Mouse (Mus musculus): ENCODE results near the gene Kcnf1. TPM values are rescaled to one million over a fixed set of nuclear protein-coding genes. Genes with fewer than 3 reads are reported as not detected.
"Not testable (repeated sequence)": the region's sequence is repeated elsewhere in the genome, so short reads cannot be mapped to it uniquely, and the experiment has no call there.

Kcnf1 gene
- total RNA-seq, 1 experiment from 2014 or later = 0.30 TPM

DNA sequence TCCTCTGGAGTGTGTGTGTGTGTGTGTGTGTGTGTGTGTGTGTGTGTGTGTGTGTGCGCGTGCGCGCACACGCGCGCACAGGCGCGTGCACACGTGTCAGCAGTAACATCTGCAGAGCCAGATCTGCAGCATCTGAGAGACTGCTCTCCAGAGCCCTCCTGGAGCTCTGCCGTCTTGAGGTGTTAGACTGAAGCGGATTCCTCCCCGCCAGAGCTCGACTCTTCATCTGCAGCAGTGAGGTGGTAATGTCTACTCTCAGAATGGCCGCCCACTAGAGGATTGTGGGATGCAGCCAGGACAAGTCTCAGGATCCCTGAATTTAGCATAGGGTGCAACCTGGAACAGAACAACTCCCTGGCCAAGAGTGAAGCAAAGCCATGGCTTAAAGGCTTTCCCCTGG, 19.1 kb downstream of the Kcnf1 start:
- no peak for DNase-seq

DNA sequence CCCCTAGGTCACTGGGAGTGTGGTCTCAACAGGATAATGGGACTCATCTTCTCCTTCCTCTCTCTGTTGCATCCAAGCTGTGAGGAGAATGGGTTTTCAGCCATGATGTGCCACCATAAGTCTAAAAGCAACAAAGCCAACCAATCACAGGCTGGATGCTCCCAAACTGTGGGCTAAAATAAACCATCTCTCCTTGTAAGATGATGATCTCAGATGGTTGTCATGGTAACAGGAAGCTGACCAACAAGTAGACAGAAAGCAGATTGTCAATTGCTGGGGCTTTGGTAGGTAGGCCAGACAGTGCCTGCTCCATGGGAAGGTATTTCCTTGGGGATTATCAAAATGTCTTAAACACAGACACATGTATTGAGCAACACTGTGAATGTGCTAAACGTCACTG, 20.9 kb downstream of the Kcnf1 start:
- DNase-seq = no peak

DNA sequence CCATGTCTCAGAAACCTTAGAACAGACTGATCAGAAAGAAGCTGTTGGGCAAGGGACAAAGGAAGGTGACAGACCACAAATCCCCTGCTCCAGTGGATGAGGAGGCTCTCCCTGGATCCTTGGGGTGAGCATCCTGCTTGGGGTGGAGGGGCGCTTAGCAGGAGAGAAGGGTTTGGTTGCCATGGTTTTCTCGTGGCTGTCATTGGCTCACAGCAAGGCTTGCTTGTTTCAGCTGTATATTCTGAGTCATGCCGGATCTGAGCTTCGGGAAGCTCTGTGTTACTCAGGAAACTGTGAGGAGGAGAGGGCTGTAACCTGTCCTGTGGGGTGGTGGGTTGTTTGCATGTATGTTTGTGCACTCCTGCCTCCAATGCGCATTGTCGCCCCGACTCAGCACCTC, 23.8 kb downstream of the Kcnf1 start:
- DNase-seq = no peak

DNA sequence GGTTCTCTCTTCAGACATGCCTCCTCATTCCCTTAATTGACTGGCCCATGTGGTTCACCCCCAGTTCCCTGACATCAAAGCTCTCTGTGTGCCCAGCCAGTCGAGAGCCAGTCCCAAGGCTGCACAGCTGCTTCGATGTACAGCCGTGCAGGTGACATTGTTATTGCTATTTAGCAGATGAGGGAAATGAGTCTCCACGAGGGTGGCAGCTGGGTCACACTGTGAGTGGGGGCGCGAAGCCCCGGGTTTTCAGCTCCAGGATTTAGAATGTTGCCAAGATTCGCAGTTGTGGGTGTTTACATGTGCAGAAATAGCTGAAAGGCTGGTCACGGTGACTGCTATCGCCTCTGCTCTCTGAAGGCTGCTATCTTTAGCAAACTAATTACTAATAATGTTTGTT, 27.8 kb downstream of the Kcnf1 start:
- DNase-seq = no peak

DNA sequence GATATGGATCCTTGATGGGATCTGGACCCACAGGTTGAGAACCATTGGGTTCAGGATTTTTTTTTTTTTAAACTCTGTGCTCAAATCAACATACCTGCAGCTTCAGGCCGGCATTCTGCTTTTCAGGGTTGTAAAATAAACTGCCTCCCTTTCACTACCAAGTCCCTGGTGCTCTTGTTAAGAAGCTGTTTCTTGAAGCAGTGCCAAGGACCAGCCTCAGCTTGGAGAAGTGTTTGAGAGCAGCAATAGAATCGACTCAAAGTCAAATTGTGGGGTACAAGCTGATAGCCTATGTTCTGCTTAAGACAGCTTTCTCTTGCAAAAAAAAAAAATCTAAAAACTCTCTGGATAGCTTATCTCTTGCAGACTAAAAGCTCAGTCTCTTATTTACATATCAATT, 34.9 kb downstream of the Kcnf1 start:
- no peak for DNase-seq

DNA sequence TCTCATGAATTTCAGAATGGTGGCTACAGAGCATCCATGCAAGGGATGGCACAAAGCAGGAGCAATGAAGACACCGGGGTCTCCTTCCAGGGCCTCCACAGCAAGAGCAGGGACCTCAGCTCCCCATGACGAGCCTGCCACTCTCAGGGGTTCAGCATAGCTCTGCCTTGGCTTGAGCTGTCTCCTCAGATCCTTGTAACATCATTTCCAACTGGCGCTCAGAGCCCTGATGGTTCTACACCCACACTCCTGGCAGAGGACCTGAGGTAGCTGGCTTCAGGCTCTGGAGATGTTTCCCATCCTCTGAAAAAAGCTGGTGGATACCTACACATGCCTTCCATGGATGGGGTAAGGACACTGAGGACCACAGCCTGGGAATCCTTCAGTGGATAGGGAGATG, 36.3 kb downstream of the Kcnf1 start:
- DNase-seq = no peak

DNA sequence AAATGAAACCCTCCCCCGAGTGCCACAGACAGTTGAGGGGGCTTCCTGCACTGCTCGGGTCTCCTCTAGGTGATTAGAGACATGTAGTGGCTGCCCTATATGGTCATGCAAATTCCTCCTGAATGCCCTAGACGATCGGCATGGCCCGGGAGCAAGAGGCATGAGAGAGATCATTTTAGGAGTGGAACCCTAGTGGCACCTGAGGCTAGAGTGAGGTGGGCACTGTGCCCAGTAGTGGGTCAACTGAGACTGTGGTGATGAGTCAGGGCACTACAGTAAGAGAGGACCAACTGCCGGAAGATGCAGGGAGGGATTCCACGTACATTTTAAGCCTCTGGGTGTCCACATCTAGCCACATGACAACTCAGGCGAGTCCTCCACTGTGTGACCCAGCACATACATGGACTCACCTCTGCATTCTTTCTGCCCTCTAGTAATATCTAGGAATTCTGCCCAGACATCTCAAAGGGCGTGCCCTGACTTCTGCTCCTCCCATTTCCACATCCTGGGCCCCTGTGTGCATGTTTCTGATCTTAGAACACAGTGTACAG, 42.1 kb downstream of the Kcnf1 start:
- DNase-seq = no peak

DNA sequence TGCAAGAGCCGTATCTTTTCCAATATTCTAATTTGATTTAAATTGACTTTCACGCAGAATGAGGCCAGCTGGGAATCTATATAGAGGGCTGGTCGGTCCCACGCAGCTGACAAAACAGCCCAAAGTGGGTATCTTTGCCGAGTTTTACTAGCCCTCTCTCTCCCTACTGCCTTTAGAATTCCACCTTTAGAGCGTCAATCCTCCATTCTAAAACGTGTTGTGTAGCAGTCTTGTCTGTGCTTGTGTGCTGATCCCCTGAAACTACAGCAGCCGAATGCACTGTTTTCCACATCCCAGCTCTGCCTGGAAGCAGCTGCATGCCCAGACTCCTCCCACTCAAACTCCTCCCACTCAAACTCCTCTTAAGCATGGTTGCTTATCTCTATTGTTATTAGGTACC, 44.4 kb downstream of the Kcnf1 start:
- DNase-seq = no peak

DNA sequence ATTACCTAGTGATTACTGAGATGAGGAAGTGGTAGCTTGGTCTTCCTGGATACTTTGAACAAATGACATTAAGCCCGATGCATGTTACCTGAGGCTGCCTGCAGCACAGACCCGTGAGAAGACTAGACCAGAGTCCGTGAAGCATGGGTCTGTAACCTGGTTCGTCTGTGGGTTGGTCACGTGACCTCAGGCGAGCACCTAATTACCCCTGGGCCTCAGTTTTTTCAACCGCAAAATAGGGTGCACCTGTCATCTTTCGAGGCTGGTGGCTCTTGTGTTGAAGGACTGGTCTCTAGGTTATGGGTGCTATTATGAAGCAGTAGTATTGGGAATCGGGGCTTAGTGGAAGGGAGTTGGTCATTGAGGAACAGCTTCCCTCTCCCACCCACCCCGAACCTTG, 45.1 kb downstream of the Kcnf1 start:
- no peak for DNase-seq

DNA sequence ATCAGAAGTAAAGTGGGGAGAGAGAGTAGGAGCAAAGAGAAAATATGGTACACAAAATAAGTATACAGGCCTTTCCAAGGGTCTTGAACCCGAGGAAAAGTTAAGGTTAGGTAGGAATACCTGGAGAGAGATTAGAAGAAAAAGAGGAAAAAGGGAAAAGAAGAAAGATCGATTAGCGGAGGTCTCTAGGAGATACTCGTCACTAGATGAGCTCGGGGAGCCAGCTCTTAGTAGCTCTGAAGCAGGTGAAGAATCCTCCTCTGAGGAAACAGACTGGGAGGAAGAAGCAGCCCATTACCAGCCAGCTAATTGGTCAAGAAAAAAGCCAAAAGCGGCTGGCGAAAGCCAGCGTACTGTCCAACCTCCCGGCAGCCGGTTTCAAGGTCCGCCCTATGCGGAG, 53.8 kb downstream of the Kcnf1 start:
- not testable (repeated sequence) for DNase-seq

Other genes starting within 250 kb of the Kcnf1 start
- 5.4 and 5.6 TPM in 2 replicates for gene Pqlc3, start 176.5 kb downstream of the Kcnf1 start, total RNA-seq (2021)
- not detected in 2 replicates for gene 2410004P03Rik, start 165.2 kb downstream of the Kcnf1 start, total RNA-seq (2021)
- 165 and 173 TPM in 2 replicates for gene Pdia6, start 89.7 kb upstream of the Kcnf1 start, total RNA-seq (2021)
- 1.6 and 3.6 TPM in 2 replicates for gene Atp6v1c2, start 152.5 kb upstream of the Kcnf1 start, total RNA-seq (2021)
- 15.2 and 16.9 TPM in 2 replicates for gene Nol10, start 171.6 kb upstream of the Kcnf1 start, total RNA-seq (2021)